Mouse (Mus musculus): ENCODE results near the gene Jak1. TPM values are rescaled to one million over a fixed set of nuclear protein-coding genes. Genes with fewer than 3 reads are reported as not detected.
A peak's percentile ranks its signal among the peaks of the same experiment; 100 is the strongest.

Gene Jak1
- total RNA-seq, 1 experiment: 22.5 TPM

DNA sequence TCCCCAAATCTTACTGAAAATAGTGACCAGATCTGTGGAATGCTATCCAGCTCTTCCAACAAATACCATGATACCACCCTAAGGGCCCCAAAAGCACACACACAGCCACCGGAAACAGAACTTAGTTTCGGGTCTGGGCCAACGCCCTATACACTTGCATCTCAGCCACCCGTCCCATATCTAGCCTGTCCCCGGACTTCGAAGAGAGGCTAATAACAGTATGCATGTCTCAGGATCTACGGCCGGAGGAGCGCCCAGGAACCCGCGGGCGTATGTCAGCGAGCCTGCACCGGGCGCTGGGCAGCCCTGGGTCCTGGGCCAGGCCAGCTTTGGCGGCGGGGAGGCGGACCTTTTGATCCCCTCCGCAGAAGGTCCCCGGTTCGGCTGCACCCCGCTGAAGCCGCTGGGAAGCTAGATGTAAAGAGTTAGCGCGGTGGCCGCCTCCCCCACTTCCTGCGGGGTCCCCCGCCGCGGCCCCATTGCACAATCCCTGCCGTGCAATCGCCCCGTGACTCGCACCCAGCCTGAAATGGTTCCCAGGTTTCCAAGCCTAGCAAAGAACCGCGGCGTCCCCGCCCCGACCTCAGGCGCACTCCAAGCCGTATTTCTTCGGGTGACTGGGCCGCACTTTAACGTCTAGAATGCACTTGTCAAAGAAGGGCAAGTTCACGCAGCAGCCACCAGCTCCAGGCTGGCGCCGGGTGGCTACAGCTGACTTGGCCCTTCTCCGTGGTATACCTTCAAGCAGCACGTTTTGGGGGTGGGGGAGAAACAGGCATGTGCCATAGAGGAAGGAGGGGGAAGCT is 27.9 kb upstream of the Jak1 start:
- in situ Hi-C loops (cut with MboI; ENCODE audit: low sequenced_read_pairs in 2 of 2, unreplicated experiment in 2 of 2): no loop called here
- Histone ChIP-seq H3K4me3 (ENCODE audit: insufficient read depth in 1 of 2, low read depth in 1 of 2, low read length in 2 of 2, poor library complexity in 1 of 2, severe bottlenecking in 1 of 2) (peak overlapping the region; percentile 50 to 56), H3K27ac (ENCODE audit: insufficient read depth, low read depth, low read length, poor library complexity, severe bottlenecking) (no peak overlapping the region), H3K4me1 (ENCODE audit: control insufficient read depth in 2 of 2, insufficient read depth in 2 of 2, low read length in 2 of 2, poor library complexity in 1 of 2) (no peaks in the 10 kb centered on the region), H3K9me3 (ENCODE audit: control insufficient read depth, insufficient read depth, low read depth, low read length) (no peaks in the 10 kb centered on the region), H3K36me3 (ENCODE audit: control insufficient read depth, insufficient read depth, low read length, poor library complexity, severe bottlenecking) (no peaks in the 10 kb centered on the region), H3K9ac (ENCODE audit: insufficient read depth, low read depth, low read length, poor library complexity, severe bottlenecking) (peak overlapping the region; percentile 27; the same call in 1 of the 2 replicates)
- TF ChIP-seq ZC3H11A (IDR thresholded peaks at IDR 0.05; ENCODE audit: borderline replicate concordance, low read depth, low read length) (no peak), MAFK (IDR thresholded peaks at IDR 0.05; ENCODE audit: insufficient read depth, low read depth, low read length) (no peak), CHD2 (IDR thresholded peaks at IDR 0.05; ENCODE audit: low read depth, low read length) (no peak), HCFC1 (IDR thresholded peaks at IDR 0.05; ENCODE audit: borderline replicate concordance, insufficient read depth, low read length) (no peak), ZNF384 (IDR thresholded peaks at IDR 0.05; ENCODE audit: low read depth, low read length) (no peak)
- DNase-seq (ENCODE audit: low read depth, low spot score): no peak

DNA sequence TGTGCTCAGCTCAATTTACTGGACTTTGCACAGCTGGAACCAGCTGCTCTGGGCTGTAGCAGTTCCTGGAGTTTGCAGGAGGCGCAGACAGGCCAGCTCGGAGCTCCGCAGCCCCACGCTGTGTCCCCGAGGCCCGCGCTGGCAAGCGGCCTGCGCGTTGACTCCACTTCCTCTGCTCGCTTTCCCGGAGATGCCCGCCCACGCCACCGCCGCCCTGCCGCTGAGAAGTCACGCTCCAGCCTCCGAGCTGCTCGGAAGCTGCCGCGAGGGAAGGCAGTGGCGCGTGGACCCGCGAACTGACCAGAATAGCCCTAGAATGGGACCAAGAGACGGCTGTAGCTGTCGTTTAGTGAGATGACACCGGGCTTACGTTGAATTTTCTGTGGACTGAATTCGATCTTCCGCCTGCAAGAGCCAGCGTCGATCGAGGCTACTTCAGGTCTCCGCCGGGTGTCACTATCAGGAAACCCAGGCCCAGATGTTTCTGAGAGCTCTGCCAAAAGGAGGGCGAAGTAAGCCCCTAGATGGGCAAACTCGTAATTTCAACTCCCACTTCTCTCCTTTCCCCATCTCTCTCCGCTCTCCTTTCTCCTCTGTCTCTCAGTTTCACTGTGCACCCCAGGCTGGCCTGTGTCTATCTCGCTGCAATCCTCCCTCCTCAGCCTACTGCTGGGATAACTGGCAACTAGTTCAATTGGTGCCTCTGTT is 27.1 kb upstream of the Jak1 start:
- Histone ChIP-seq H3K27ac (ENCODE audit: insufficient read depth, low read depth, low read length, poor library complexity, severe bottlenecking) (no peak overlapping the region), H3K9me3 (ENCODE audit: control insufficient read depth, insufficient read depth, low read depth, low read length) (no peaks in the 10 kb centered on the region), H3K4me3 (ENCODE audit: insufficient read depth in 1 of 2, low read depth in 1 of 2, low read length in 2 of 2, poor library complexity in 1 of 2, severe bottlenecking in 1 of 2) (peak overlapping the region; percentile 50 to 56), H3K4me1 (ENCODE audit: control insufficient read depth in 2 of 2, insufficient read depth in 2 of 2, low read length in 2 of 2, poor library complexity in 1 of 2) (no peaks in the 10 kb centered on the region), H3K9ac (ENCODE audit: insufficient read depth, low read depth, low read length, poor library complexity, severe bottlenecking) (peak overlapping the region; percentile 20), H3K36me3 (ENCODE audit: control insufficient read depth, insufficient read depth, low read length, poor library complexity, severe bottlenecking) (no peaks in the 10 kb centered on the region)
- in situ Hi-C loops (cut with MboI; ENCODE audit: low sequenced_read_pairs in 2 of 2, unreplicated experiment in 2 of 2): no loop called here
- TF ChIP-seq HCFC1 (IDR thresholded peaks at IDR 0.05; ENCODE audit: borderline replicate concordance, insufficient read depth, low read length) (no peak), MAFK (IDR thresholded peaks at IDR 0.05; ENCODE audit: insufficient read depth, low read depth, low read length) (no peak), ZC3H11A (IDR thresholded peaks at IDR 0.05; ENCODE audit: borderline replicate concordance, low read depth, low read length) (no peak)
- DNase-seq (ENCODE audit: low read depth, low spot score): no peak

DNA sequence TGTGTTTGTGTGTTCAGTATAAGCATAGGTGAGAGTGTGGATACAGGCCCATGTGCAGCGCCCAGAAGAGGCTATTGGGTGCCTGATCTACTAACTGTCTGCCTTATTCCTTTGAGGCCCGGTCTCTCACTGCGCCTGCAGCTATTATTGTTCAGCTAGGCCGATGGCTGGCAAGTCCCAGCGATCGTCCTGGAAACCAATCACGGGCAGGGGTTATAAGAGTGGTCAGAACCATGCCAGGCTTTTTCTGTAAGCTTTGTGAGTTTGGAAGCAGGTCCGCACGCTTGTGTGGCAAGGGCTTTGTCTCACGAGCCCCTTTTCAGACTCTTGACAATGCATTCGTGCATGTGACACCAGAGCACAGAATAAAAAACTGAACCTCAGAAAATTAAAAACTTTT is 23.2 kb upstream of the Jak1 start:
- no peak for TF ChIP-seq MAFK (IDR thresholded peaks at IDR 0.05; ENCODE audit: insufficient read depth, low read depth, low read length)
- TF ChIP-seq CHD2 (IDR thresholded peaks at IDR 0.05; ENCODE audit: low read depth, low read length): no peak
- no peak for TF ChIP-seq HCFC1 (IDR thresholded peaks at IDR 0.05; ENCODE audit: borderline replicate concordance, insufficient read depth, low read length)
- TF ChIP-seq ZNF384 (IDR thresholded peaks at IDR 0.05; ENCODE audit: low read depth, low read length): no peak
- no peak for TF ChIP-seq ZC3H11A (IDR thresholded peaks at IDR 0.05; ENCODE audit: borderline replicate concordance, low read depth, low read length)
- H3K27ac ChIP-seq (ENCODE audit: insufficient read depth, low read depth, low read length, poor library complexity, severe bottlenecking): no peak overlapping the region
- H3K9ac ChIP-seq (ENCODE audit: insufficient read depth, low read depth, low read length, poor library complexity, severe bottlenecking): no peak overlapping the region
- in situ Hi-C loops (cut with MboI; ENCODE audit: low sequenced_read_pairs in 2 of 2, unreplicated experiment in 2 of 2): no loop called here
- no peak for DNase-seq (ENCODE audit: low read depth, low spot score)
- H3K36me3 ChIP-seq (ENCODE audit: control insufficient read depth, insufficient read depth, low read length, poor library complexity, severe bottlenecking): no peaks in the 10 kb centered on the region
- no peaks in the 10 kb centered on the region for H3K9me3 ChIP-seq (ENCODE audit: control insufficient read depth, insufficient read depth, low read depth, low read length)
- no peaks in the 10 kb centered on the region for H3K4me1 ChIP-seq (ENCODE audit: control insufficient read depth in 2 of 2, insufficient read depth in 2 of 2, low read length in 2 of 2, poor library complexity in 1 of 2)
- H3K4me3 ChIP-seq (ENCODE audit: insufficient read depth in 1 of 2, low read depth in 1 of 2, low read length in 2 of 2, poor library complexity in 1 of 2, severe bottlenecking in 1 of 2): no peak overlapping the region

DNA sequence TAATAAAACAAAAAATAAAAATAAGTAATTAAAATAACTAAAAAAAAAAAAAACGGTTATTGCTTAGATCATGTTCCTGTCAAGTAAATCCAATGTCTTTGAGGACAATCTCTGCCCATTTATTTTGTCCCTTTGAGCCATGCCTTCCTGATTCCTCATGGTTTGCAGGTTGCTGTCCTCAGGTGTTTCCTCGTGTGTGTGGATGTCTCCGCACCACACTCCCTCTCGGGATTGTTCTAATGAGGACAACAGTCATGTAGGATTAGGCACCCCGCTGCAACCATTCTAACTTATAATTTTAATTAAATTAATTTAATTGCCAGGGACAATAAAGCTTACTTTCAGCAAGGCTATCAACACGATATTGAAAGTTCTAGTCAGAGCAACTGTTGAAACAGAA is 21.5 kb upstream of the Jak1 start:
- in situ Hi-C loops (cut with MboI; ENCODE audit: low sequenced_read_pairs in 2 of 2, unreplicated experiment in 2 of 2): no loop called here
- Histone ChIP-seq H3K4me3 (ENCODE audit: insufficient read depth in 1 of 2, low read depth in 1 of 2, low read length in 2 of 2, poor library complexity in 1 of 2, severe bottlenecking in 1 of 2) (no peak overlapping the region), H3K27ac (ENCODE audit: insufficient read depth, low read depth, low read length, poor library complexity, severe bottlenecking) (no peak overlapping the region), H3K9ac (ENCODE audit: insufficient read depth, low read depth, low read length, poor library complexity, severe bottlenecking) (no peak overlapping the region), H3K36me3 (ENCODE audit: control insufficient read depth, insufficient read depth, low read length, poor library complexity, severe bottlenecking) (no peaks in the 10 kb centered on the region), H3K9me3 (ENCODE audit: control insufficient read depth, insufficient read depth, low read depth, low read length) (no peaks in the 10 kb centered on the region), H3K4me1 (ENCODE audit: control insufficient read depth in 2 of 2, insufficient read depth in 2 of 2, low read length in 2 of 2, poor library complexity in 1 of 2) (no peaks in the 10 kb centered on the region)
- DNase-seq (ENCODE audit: low read depth, low spot score): no peak
- TF ChIP-seq ZNF384 (IDR thresholded peaks at IDR 0.05; ENCODE audit: low read depth, low read length) (no peak), ZC3H11A (IDR thresholded peaks at IDR 0.05; ENCODE audit: borderline replicate concordance, low read depth, low read length) (no peak), HCFC1 (IDR thresholded peaks at IDR 0.05; ENCODE audit: borderline replicate concordance, insufficient read depth, low read length) (no peak), CHD2 (IDR thresholded peaks at IDR 0.05; ENCODE audit: low read depth, low read length) (no peak)
